Mouse (Mus musculus) MEL (cell line): ENCODE measurements at regions not wholly inside any gene's neighbourhood (a gene's known extent, or its start where the extent isn't known, plus 50 kb on each side); places are given as distances from the start of the nearest gene placed in this dataset.

Experiments
- DNase-seq: peaks from one replicate; pipeline ENCODE4 v3.0.0; 2011; ENCODE audit warnings: low read depth, low spot score
- H3K27ac ChIP-seq: 2 replicates; pipeline ENCODE4 v1.5.1; 2012; ENCODE audit warnings: low read depth, mild to moderate bottlenecking, control low read depth, low read length, moderate library complexity; ENCODE audit not compliant: control insufficient read depth
- H3K27me3 ChIP-seq, 2 experiments: fragments of 150-350 bp in 1 of 2; sonication (generic) in 1 of 2; 2 replicates each; pipeline ENCODE4 v1.6.1; 2012; ENCODE audit warnings: low read length in 2 of 2, mild to moderate bottlenecking in 2 of 2, improper control_type of control experiment in 1 of 2, moderate library complexity in 1 of 2; ENCODE audit not compliant: insufficient read depth in 2 of 2, control insufficient read depth in 1 of 2
- H3K36me3 ChIP-seq, 2 experiments: 2 replicates each; pipeline ENCODE4 v1.6.1; 2012 to 2014; ENCODE audit warnings: low read length in 2 of 2, improper control_type of control experiment in 1 of 2, inconsistent platforms in 1 of 2, mild to moderate bottlenecking in 1 of 2; ENCODE audit not compliant: insufficient read depth in 2 of 2, control insufficient read depth in 1 of 2
- H3K4me1 ChIP-seq, 2 experiments: fragments of 150-350 bp in 1 of 2; sonication (generic) in 1 of 2; 2 replicates each; pipeline ENCODE4 v1.6.1; 2012; ENCODE audit warnings: low read length in 2 of 2, improper control_type of control experiment in 1 of 2, mild to moderate bottlenecking in 1 of 2; ENCODE audit not compliant: insufficient read depth in 2 of 2, control insufficient read depth in 1 of 2
- H3K4me3 ChIP-seq, 2 experiments: fragments of 150-350 bp in 1 of 2; sonication (generic) in 1 of 2; 2 replicates each; pipeline ENCODE4 v1.5.1; 2012; ENCODE audit warnings: low read depth in 2 of 2, low read length in 2 of 2, mild to moderate bottlenecking in 2 of 2, moderate library complexity in 2 of 2, control low read depth in 1 of 2, improper control_type of control experiment in 1 of 2; ENCODE audit not compliant: control insufficient read depth in 1 of 2, insufficient read depth in 1 of 2
- H3K79me2 ChIP-seq: 2 replicates; pipeline ENCODE4 v1.6.1; 2012; ENCODE audit warnings: mild to moderate bottlenecking, low read length, moderate library complexity; ENCODE audit not compliant: control insufficient read depth, poor library complexity, insufficient read depth
- H3K9ac ChIP-seq: 2 replicates; pipeline ENCODE4 v1.6.1; 2012; ENCODE audit warnings: low read depth, mild to moderate bottlenecking, control low read depth, low read length, moderate library complexity; ENCODE audit not compliant: control insufficient read depth, poor library complexity, severe bottlenecking
- H3K9me3 ChIP-seq: fragments of 150-350 bp; sonication (generic); replicated peaks from 2 replicates; pipeline ENCODE4 v1.6.1; 2012; ENCODE audit warnings: mild to moderate bottlenecking, low read length, improper control_type of control experiment, moderate library complexity; ENCODE audit not compliant: insufficient read depth
- CHD1 ChIP-seq: IDR thresholded peaks from 2 replicates; pipeline ENCODE4 v1.6.1; 2012; ENCODE audit warnings: low read depth, mild to moderate bottlenecking, inconsistent platforms, low read length, improper control_type of control experiment
- CHD2 ChIP-seq: IDR thresholded peaks from 2 replicates; pipeline ENCODE4 v1.6.1; 2011; ENCODE audit warnings: low read length, improper control_type of control experiment
- CTCF ChIP-seq, 3 experiments: IDR thresholded peaks in 2 of 3; conservative IDR thresholded peaks in 1 of 3; 2 replicates each; pipeline ENCODE4 v1.5.1; 2011 to 2012; ENCODE audit warnings: low read length in 3 of 3, low read depth in 2 of 3, mild to moderate bottlenecking in 2 of 3, improper control_type of control experiment in 1 of 3, inconsistent platforms in 1 of 3, mixed read lengths in 1 of 3, moderate library complexity in 1 of 3; ENCODE audit not compliant: control insufficient read depth in 1 of 3, insufficient read depth in 1 of 3, poor library complexity in 1 of 3, severe bottlenecking in 1 of 3
- E2F4 ChIP-seq: IDR thresholded peaks from 2 replicates; pipeline ENCODE4 v1.6.1; 2011; ENCODE audit warnings: low read depth, low read length, improper control_type of control experiment, borderline replicate concordance
- ELF1 ChIP-seq: IDR thresholded peaks from 2 replicates; pipeline ENCODE4 v1.6.1; 2014; ENCODE audit warnings: low read depth, mild to moderate bottlenecking, inconsistent platforms, low read length, improper control_type of control experiment, moderate library complexity
- EP300 ChIP-seq, 2 experiments: IDR thresholded peaks; 2 replicates each; pipeline ENCODE4 v1.6.1; 2011; ENCODE audit warnings: improper control_type of control experiment in 2 of 2, low read length in 2 of 2, low read depth in 1 of 2, mild to moderate bottlenecking in 1 of 2
- ETS1 ChIP-seq: IDR thresholded peaks from 2 replicates; pipeline ENCODE4 v1.6.1; 2012; ENCODE audit warnings: low read depth, mild to moderate bottlenecking, inconsistent platforms, low read length, improper control_type of control experiment, moderate library complexity
- GATA1 ChIP-seq: IDR thresholded peaks from 2 replicates; pipeline ENCODE4 v1.6.1; 2011; ENCODE audit warnings: low read depth, low read length, improper control_type of control experiment
- JUND ChIP-seq: IDR thresholded peaks from 2 replicates; pipeline ENCODE4 v1.6.1; 2011; ENCODE audit warnings: low read depth, mild to moderate bottlenecking, improper control_type of control experiment, low read length
- KAT2A ChIP-seq: conservative IDR thresholded peaks from 2 replicates; pipeline ENCODE4 v1.6.1; 2012; ENCODE audit warnings: low read depth, low read length, improper control_type of control experiment, inconsistent platforms
- MAFK ChIP-seq: IDR thresholded peaks from 2 replicates; pipeline ENCODE4 v1.6.1; 2011; ENCODE audit warnings: low read depth, mild to moderate bottlenecking, low read length, improper control_type of control experiment, borderline replicate concordance
- MAX ChIP-seq: IDR thresholded peaks from 2 replicates; pipeline ENCODE4 v1.6.1; 2011; ENCODE audit warnings: low read length, improper control_type of control experiment
- MAZ ChIP-seq: IDR thresholded peaks from 2 replicates; pipeline ENCODE4 v1.6.1; 2012; ENCODE audit warnings: low read depth, mild to moderate bottlenecking, inconsistent platforms, low read length, improper control_type of control experiment
- MYB ChIP-seq: IDR thresholded peaks from 2 replicates; pipeline ENCODE4 v1.6.1; 2011; ENCODE audit warnings: mild to moderate bottlenecking, low read depth, low read length, improper control_type of control experiment
- MYC ChIP-seq: IDR thresholded peaks from 2 replicates; pipeline ENCODE4 v1.6.1; 2011; ENCODE audit warnings: low read depth, mild to moderate bottlenecking, low read length, improper control_type of control experiment, moderate library complexity
- NELFE ChIP-seq: IDR thresholded peaks from 2 replicates; pipeline ENCODE4 v1.6.1; 2011; ENCODE audit warnings: low read depth, low read length, improper control_type of control experiment
- POLR2A ChIP-seq, 2 experiments: IDR thresholded peaks; 2 replicates each; pipeline ENCODE4 v1.6.1; 2011 to 2012; ENCODE audit warnings: low read length in 2 of 2, mild to moderate bottlenecking in 2 of 2, control low read depth in 1 of 2, improper control_type of control experiment in 1 of 2, low read depth in 1 of 2, moderate library complexity in 1 of 2; ENCODE audit not compliant: control insufficient read depth in 1 of 2, insufficient read depth in 1 of 2, poor library complexity in 1 of 2
- RAD21 ChIP-seq: IDR thresholded peaks from 2 replicates; pipeline ENCODE4 v1.6.1; 2011; ENCODE audit warnings: mild to moderate bottlenecking, low read depth, low read length, improper control_type of control experiment
- SIN3A ChIP-seq: IDR thresholded peaks from 2 replicates; pipeline ENCODE4 v1.6.1; 2012; ENCODE audit warnings: low read length, improper control_type of control experiment, inconsistent platforms
- SMC3 ChIP-seq: IDR thresholded peaks from 2 replicates; pipeline ENCODE4 v1.6.1; 2011; ENCODE audit warnings: low read depth, low read length, improper control_type of control experiment
- TAL1 ChIP-seq: IDR thresholded peaks from 2 replicates; pipeline ENCODE4 v1.6.1; 2012; ENCODE audit warnings: mild to moderate bottlenecking, inconsistent platforms, low read length, moderate library complexity, mixed read lengths
- TBP ChIP-seq: IDR thresholded peaks from 2 replicates; pipeline ENCODE4 v1.8.0; 2011; ENCODE audit warnings: low read depth, low read length, improper control_type of control experiment
- TCF12 ChIP-seq: IDR thresholded peaks from 2 replicates; pipeline ENCODE4 v1.6.1; 2014; ENCODE audit warnings: low read depth, mild to moderate bottlenecking, inconsistent platforms, low read length, improper control_type of control experiment, moderate library complexity
- UBTF ChIP-seq: IDR thresholded peaks from 2 replicates; pipeline ENCODE4 v1.6.1; 2012; ENCODE audit warnings: low read depth, mild to moderate bottlenecking, inconsistent platforms, low read length, improper control_type of control experiment, moderate library complexity, borderline replicate concordance; ENCODE audit not compliant: insufficient read depth
- USF1 ChIP-seq: IDR thresholded peaks from 2 replicates; pipeline ENCODE4 v1.6.1; 2014; ENCODE audit warnings: low read depth, mild to moderate bottlenecking, inconsistent platforms, low read length, improper control_type of control experiment, moderate library complexity
- USF2 ChIP-seq, 2 experiments: IDR thresholded peaks; 2 replicates each; pipeline ENCODE4 v1.6.1; 2011 to 2012; ENCODE audit warnings: improper control_type of control experiment in 2 of 2, low read length in 2 of 2, borderline replicate concordance in 1 of 2, inconsistent platforms in 1 of 2, low read depth in 1 of 2, mild to moderate bottlenecking in 1 of 2; ENCODE audit not compliant: insufficient read depth in 1 of 2
- ZC3H11A ChIP-seq: IDR thresholded peaks from 2 replicates; pipeline ENCODE4 v1.6.1; 2012; ENCODE audit warnings: low read depth, mild to moderate bottlenecking, inconsistent platforms, low read length, improper control_type of control experiment
- ZKSCAN1 ChIP-seq: IDR thresholded peaks from 2 replicates; pipeline ENCODE4 v1.6.1; 2012; ENCODE audit warnings: low read depth, mild to moderate bottlenecking, inconsistent platforms, low read length, improper control_type of control experiment, moderate library complexity
- ZMIZ1 ChIP-seq: IDR thresholded peaks from 2 replicates; pipeline ENCODE4 v1.6.1; 2012; ENCODE audit warnings: low read depth, mild to moderate bottlenecking, inconsistent platforms, low read length, improper control_type of control experiment, moderate library complexity
- ZNF384 ChIP-seq: IDR thresholded peaks from 2 replicates; pipeline ENCODE4 v1.6.1; 2012; ENCODE audit warnings: low read depth, mild to moderate bottlenecking, inconsistent platforms, low read length, improper control_type of control experiment

DNA sequence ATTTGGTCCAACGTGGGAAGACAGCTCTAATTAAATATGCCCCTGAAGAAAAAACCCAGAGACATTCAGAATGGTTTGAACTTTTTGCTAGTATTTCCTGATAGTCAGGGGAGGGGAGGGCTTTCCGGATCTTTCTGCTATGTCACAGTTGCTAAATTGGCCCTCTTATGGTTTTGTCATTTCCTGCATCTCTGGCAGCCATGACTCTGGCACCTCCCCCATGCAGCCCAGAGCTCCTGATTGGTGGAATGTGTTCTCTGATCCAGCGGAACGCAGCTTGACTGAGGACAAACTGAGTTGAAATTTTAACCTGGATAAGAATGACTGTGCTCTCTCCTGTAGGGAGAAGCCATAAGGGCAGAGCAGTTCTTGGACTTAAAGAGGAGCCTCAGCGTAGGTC lies 150.4 kb upstream of the Emcn start:
- H3K9me3 ChIP-seq: no peaks in the 10 kb centered on the region
- TF ChIP-seq SMC3 (no peak), TBP (no peak), KAT2A (no peak), MAZ (no peak), EP300 (IDR thresholded peaks at IDR 0.05; ENCODE audit: low read depth in 1 of 2, low read length in 2 of 2) (no peak), MYC (no peak), CHD2 (no peak), MAX (no peak), E2F4 (no peak), JUND (no peak), ELF1 (no peak), ETS1 (no peak), USF1 (no peak), SIN3A (no peak), ZKSCAN1 (no peak), CTCF (IDR thresholded peaks at IDR 0.05 in 2 of 3, conservative IDR thresholded peaks at IDR 0.05 in 1 of 3; ENCODE audit: control insufficient read depth in 1 of 3, insufficient read depth in 1 of 3, low read depth in 2 of 3, low read length in 3 of 3, poor library complexity in 1 of 3, severe bottlenecking in 1 of 3) (no peak), ZMIZ1 (no peak), USF2 (IDR thresholded peaks at IDR 0.05; ENCODE audit: borderline replicate concordance in 1 of 2, insufficient read depth in 1 of 2, low read depth in 1 of 2, low read length in 2 of 2) (no peak), TAL1 (no peak)
- no peaks in the 10 kb centered on the region for H3K4me1 ChIP-seq
- H3K79me2 ChIP-seq: no peaks in the 10 kb centered on the region
- H3K9ac ChIP-seq: no peak overlapping the region
- DNase-seq: no peak
- H3K36me3 ChIP-seq: no peaks in the 10 kb centered on the region
- no peak overlapping the region for H3K4me3 ChIP-seq
- no peak overlapping the region for H3K27ac ChIP-seq
- H3K27me3 ChIP-seq: no peaks in the 10 kb centered on the region

DNA sequence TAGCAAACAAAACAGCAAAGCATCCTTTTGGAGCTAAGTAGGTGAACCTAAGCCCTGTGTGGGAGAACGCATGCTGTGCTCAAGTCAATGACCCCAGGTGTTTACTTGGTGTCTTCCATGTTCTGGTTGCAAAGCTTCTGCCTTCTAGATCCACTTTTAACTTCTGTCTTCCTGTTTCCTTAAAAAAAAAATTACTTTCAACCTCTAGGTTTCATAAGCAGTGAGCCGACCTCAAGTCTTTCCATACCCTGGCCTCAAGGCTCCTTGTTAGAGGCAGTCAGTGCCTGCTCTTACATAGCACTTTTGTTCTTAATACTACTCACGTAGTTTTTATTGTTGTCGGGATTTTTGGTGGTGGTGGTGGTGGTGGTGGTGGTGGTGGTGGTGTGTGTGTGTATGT lies 149.9 kb upstream of the Emcn start:
- Histone ChIP-seq H3K36me3 (no peaks in the 10 kb centered on the region), H3K27ac (no peak overlapping the region), H3K27me3 (no peaks in the 10 kb centered on the region), H3K4me3 (no peak overlapping the region), H3K9me3 (no peaks in the 10 kb centered on the region), H3K9ac (no peak overlapping the region), H3K79me2 (no peaks in the 10 kb centered on the region), H3K4me1 (no peaks in the 10 kb centered on the region)
- no peak for TF ChIP-seq RAD21
- TF ChIP-seq UBTF: no peak
- no peak for TF ChIP-seq JUND
- TF ChIP-seq TCF12: no peak
- no peak for TF ChIP-seq CTCF (IDR thresholded peaks at IDR 0.05 in 2 of 3, conservative IDR thresholded peaks at IDR 0.05 in 1 of 3; ENCODE audit: control insufficient read depth in 1 of 3, insufficient read depth in 1 of 3, low read depth in 2 of 3, low read length in 3 of 3, poor library complexity in 1 of 3, severe bottlenecking in 1 of 3)
- TF ChIP-seq ETS1: no peak
- no peak for TF ChIP-seq MYC
- TF ChIP-seq MYB: no peak
- TF ChIP-seq MAZ: no peak
- no peak for TF ChIP-seq ELF1
- no peak for TF ChIP-seq ZC3H11A
- no peak for TF ChIP-seq ZNF384
- TF ChIP-seq TBP: no peak
- TF ChIP-seq CHD1: no peak
- TF ChIP-seq POLR2A (IDR thresholded peaks at IDR 0.05; ENCODE audit: control insufficient read depth in 1 of 2, insufficient read depth in 1 of 2, low read depth in 1 of 2, low read length in 2 of 2, poor library complexity in 1 of 2): no peak
- TF ChIP-seq GATA1: no peak
- no peak for TF ChIP-seq MAFK
- no peak for TF ChIP-seq KAT2A
- no peak for TF ChIP-seq NELFE
- TF ChIP-seq TAL1: no peak
- DNase-seq: no peak
